Mouse (Mus musculus) forebrain, embryonic 14.5 days (tissue): ENCODE data around the gene Tcte3. TPM values are rescaled to one million over a fixed set of nuclear protein-coding genes. Genes with fewer than 3 reads are reported as not detected.
"Not testable (repeated sequence)": the region's sequence is repeated elsewhere in the genome, so short reads cannot be mapped to it uniquely, and the experiment has no call there.

Source experiments
- ATAC-seq: fragments of 200-750 bp; cut with Nextera tagmentation; 2 replicates; pipeline ENCODE4 v1.8.0; 2017; ENCODE audit warnings: mild to moderate bottlenecking, moderate library complexity
- DNase-seq: peaks from one replicate; pipeline ENCODE4 v3.0.0-alpha.2; 2015; ENCODE audit warnings: low spot score
- H3K27ac ChIP-seq: fragments of 300-500 bp; sonication (generic); 2 replicates; pipeline ENCODE4 v1.5.1; 2014; ENCODE audit warnings: low read depth, mild to moderate bottlenecking, control low read depth, low read length, moderate library complexity
- H3K27me3 ChIP-seq: fragments of 300-500 bp; sonication (generic); replicated peaks from 2 replicates; pipeline ENCODE4 v1.6.1; 2014; ENCODE audit warnings: low read length, control low read depth, mixed read lengths; ENCODE audit not compliant: control insufficient read depth, insufficient read depth
- H3K36me3 ChIP-seq: fragments of 300-500 bp; sonication (generic); 2 replicates; pipeline ENCODE4 v1.6.1; 2014; ENCODE audit warnings: low read length, control low read depth; ENCODE audit not compliant: control insufficient read depth, insufficient read depth
- H3K4me1 ChIP-seq: fragments of 300-500 bp; sonication (generic); 2 replicates; pipeline ENCODE4 v1.6.1; 2014; ENCODE audit warnings: antibody characterized with exemption, low read length, control low read depth; ENCODE audit not compliant: control insufficient read depth, insufficient read depth
- H3K4me2 ChIP-seq: fragments of 300-500 bp; sonication (generic); 2 replicates; pipeline ENCODE4 v1.6.1; 2014; ENCODE audit warnings: mild to moderate bottlenecking, control low read depth, low read length
- H3K4me3 ChIP-seq: fragments of 300-500 bp; sonication (generic); 2 replicates; pipeline ENCODE4 v1.5.1; 2014; ENCODE audit warnings: low read depth, low read length, control low read depth
- H3K9ac ChIP-seq: fragments of 300-500 bp; sonication (generic); 2 replicates; pipeline ENCODE4 v1.6.1; 2014; ENCODE audit warnings: mild to moderate bottlenecking, low read length, control low read depth, moderate library complexity
- H3K9me3 ChIP-seq: fragments of 300-500 bp; sonication (generic); replicated peaks from 2 replicates; pipeline ENCODE4 v1.6.1; 2016; ENCODE audit warnings: low read length, control low read depth, mixed read lengths; ENCODE audit not compliant: control insufficient read depth
- WGBS: fragments of 180-500 bp; shearing (Covaris S2); extraction: QIAGEN DNeasy Blood & Tissue Kit; methylation state at CpG from one replicate; pipeline ENCODE4 v1.1.7; 2014; 5-methylcytosine and 5-hydroxymethylcytosine counted together
- polyA plus RNA-seq: library from polyadenylated mRNA; unstranded; fragments of >200 nt; fragmentation: Nextera tagmentation; extraction: Ambion mirVana; gene quantifications from 2 replicates; pipeline ENCODE4 v1.2.1, GENCODE M21; 2014

The Tcte3 gene
- polyA plus RNA-seq, 1 experiment from 2014 or later, result 0.65 TPM

GRCm38 (mm10) chr17:15021503-15022220, 19.6 kb downstream of the Tcte3 start:
- ATAC-seq, H3K4me2 ChIP-seq, H3K9me3 ChIP-seq, H3K36me3 ChIP-seq, H3K9ac ChIP-seq, DNase-seq, H3K4me1 ChIP-seq, H3K27ac ChIP-seq, H3K4me3 ChIP-seq, H3K27me3 ChIP-seq: not testable (repeated sequence)
- 83% methylated on average over 3 of the region's 3 CpGs for WGBS

DNA sequence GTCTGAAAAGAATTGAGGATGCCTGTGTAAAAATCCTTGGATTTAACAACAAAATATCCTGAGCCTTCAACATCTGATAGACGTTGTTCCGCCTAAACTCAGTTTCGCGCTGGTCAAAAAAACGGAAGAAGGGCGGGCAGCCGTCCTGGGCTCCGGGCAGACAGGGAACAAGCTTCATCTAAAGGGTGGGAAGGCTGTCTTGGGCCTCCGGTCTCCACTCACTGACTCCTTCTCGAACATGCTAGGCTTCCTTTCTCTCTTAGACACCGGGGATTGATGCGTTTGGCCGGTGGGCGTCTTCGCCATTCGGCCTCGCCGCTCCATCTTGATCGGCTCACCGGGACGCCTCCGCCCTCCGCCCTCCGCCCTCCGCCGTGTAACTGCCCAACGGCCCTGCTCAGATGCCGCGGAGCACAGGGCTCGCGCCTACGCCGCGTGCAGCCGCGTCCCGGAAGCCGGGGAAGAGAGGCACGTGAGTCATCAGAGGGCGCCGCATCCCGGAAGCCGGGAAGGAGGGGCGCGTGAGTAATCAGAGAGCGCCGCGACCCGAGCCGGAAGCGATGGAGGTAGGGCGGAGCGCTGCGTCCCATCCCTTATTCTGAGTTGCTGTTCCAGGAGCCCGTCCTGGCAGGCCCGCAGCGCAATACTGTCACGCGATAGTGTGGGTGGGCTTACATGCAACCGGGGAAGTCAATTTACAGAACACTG, 31.4 kb downstream of the Tcte3 start, which contains the start of gene Gm3435:
Gene Gm3435 (plus strand): TSS at position 471 of the 708 bp plus-strand sequence.
- not testable (repeated sequence) for H3K36me3 ChIP-seq, H3K27ac ChIP-seq, H3K4me2 ChIP-seq, H3K27me3 ChIP-seq, H3K9ac ChIP-seq, H3K9me3 ChIP-seq, H3K4me3 ChIP-seq, DNase-seq, H3K4me1 ChIP-seq
- WGBS, result no CpG with 5 or more reads among the region's 60 CpGs
- ATAC-seq, result peak; percentile 98

GRCm38 (mm10) chr17:15009088-15009487, 32.2 kb downstream of the Tcte3 start:
- H3K27me3 ChIP-seq, H3K4me1 ChIP-seq: not testable (repeated sequence)
- WGBS, result no CpG with 5 or more reads among the region's 3 CpGs

DNA sequence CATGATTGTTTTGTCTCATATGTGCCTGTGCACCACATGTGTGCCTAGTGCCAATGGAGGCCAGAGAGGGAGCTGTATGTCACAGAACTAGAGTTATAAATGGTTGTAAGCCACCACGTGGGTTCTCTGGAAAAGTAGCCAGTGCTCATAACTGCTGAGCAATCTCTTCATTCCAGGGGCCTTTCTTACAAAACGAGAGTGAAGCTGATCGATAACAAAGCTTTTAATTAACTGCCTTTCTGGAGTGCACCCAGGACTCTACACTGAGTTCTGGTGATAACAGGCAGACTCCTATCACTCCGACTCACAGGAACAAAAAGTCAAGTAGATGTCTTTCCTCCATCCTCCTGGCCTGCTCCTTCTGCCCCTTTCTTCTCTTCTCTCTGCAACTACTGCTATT, 41.2 kb downstream of the Tcte3 start:
- not testable (repeated sequence) for ATAC-seq, H3K9me3 ChIP-seq, H3K4me2 ChIP-seq, H3K36me3 ChIP-seq, H3K27ac ChIP-seq, DNase-seq, H3K9ac ChIP-seq, H3K4me3 ChIP-seq, H3K27me3 ChIP-seq, H3K4me1 ChIP-seq
- WGBS, result no CpG with 5 or more reads among the region's 4 CpGs

More at GRCm38 (mm10) chr17:15009088-15009487, 32.2 kb downstream of the Tcte3 start:
- not testable (repeated sequence) for H3K9ac ChIP-seq, H3K4me3 ChIP-seq, H3K36me3 ChIP-seq, H3K4me2 ChIP-seq, DNase-seq, H3K27ac ChIP-seq, H3K9me3 ChIP-seq, ATAC-seq

- not testable (repeated sequence) for H3K36me3 ChIP-seq
Observed at GRCm38 (mm10) chr17:14994140-14994539, 47.1 kb downstream of the Tcte3 start.

GRCm38 (mm10) chr17:14993139-14993832, 48.0 kb downstream of the Tcte3 start:
- not testable (repeated sequence) for H3K4me2 ChIP-seq, DNase-seq, H3K9me3 ChIP-seq, H3K27ac ChIP-seq, H3K9ac ChIP-seq, H3K4me1 ChIP-seq, H3K36me3 ChIP-seq, H3K4me3 ChIP-seq, H3K27me3 ChIP-seq
- ATAC-seq, result peak; percentile 95
- no CpG with 5 or more reads among the region's 47 CpGs for WGBS

More at GRCm38 (mm10) chr17:14994140-14994539, 47.1 kb downstream of the Tcte3 start:
- not testable (repeated sequence) for H3K9me3 ChIP-seq, H3K27me3 ChIP-seq, DNase-seq, ATAC-seq, H3K4me3 ChIP-seq, H3K4me2 ChIP-seq, H3K4me1 ChIP-seq, H3K9ac ChIP-seq, H3K27ac ChIP-seq
- no CpG with 5 or more reads among the region's 5 CpGs for WGBS

DNA sequence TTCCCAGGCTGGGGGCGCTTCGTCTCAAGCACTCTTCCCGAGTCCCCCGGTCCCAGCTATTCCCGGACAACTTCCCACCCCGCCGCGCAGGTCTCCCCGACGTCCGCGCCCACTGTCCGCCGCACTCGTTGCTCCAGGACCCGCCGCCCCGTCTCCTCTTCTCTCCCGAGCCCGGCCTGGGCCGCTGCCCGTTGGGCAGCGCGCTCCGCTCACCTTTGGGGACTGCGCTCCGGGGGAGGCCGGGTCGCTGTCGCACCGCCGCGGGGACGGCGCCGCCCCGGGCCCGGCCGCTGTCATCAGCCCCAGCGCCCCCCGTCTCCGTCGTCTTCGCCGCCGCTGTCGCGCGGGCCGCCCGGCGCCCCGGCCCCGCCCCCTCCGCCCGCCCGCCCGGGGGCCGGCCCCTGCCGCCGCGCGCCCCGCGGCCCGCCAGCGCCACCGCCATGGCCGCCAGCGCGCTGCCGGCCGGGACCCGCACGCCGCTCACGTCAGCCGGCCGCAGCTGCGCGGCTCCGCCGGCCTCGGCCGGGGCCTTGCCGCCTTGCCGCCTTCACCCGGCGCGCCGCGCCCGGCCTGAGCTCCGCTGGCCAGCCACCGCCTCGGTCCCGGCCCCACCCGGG, 48.7 kb downstream of the Tcte3 start:
- H3K36me3 ChIP-seq, H3K4me3 ChIP-seq, H3K27ac ChIP-seq, H3K9me3 ChIP-seq, DNase-seq, H3K9ac ChIP-seq, H3K4me1 ChIP-seq, H3K4me2 ChIP-seq, H3K27me3 ChIP-seq: not testable (repeated sequence)
- ATAC-seq, result peak; percentile 78
- no CpG with 5 or more reads among the region's 98 CpGs for WGBS

- not testable (repeated sequence) for H3K36me3 ChIP-seq, ATAC-seq, H3K4me3 ChIP-seq, H3K4me2 ChIP-seq, DNase-seq, H3K4me1 ChIP-seq, H3K9ac ChIP-seq, H3K27me3 ChIP-seq, H3K9me3 ChIP-seq, H3K27ac ChIP-seq
- WGBS, result 80% methylated on average over 4 of the region's 5 CpGs
Observed at GRCm38 (mm10) chr17:14990116-14990702, 51.1 kb downstream of the Tcte3 start.
